Mouse (Mus musculus) layer of hippocampus, adult 11-12 months (tissue): Measurements from ENCODE around the gene Ddr2.

Experiments used
- DNase-seq: peaks from one replicate; pipeline ENCODE4 v3.0.0; 2022; ENCODE audit warnings: low spot score

Ddr2 gene

GRCm38 (mm10) chr1:169948280-169948679 lies 162.3 kb downstream of the Ddr2 start:
- DNase-seq, result no peak

GRCm38 (mm10) chr1:169947654-169948053 lies 162.9 kb downstream of the Ddr2 start:
- DNase-seq, result no peak

- DNase-seq, result no peak
Measured at GRCm38 (mm10) chr1:169946004-169946403, 164.6 kb downstream of the Ddr2 start.

GRCm38 (mm10) chr1:169939345-169939744 lies 171.2 kb downstream of the Ddr2 start:
- DNase-seq, result peak; percentile 67

- peak; percentile 63 for DNase-seq
Measured at GRCm38 (mm10) chr1:169934005-169934725, 176.4 kb downstream of the Ddr2 start.

GRCm38 (mm10) chr1:169932122-169932746 lies 178.3 kb downstream of the Ddr2 start:
- no peak for DNase-seq

GRCm38 (mm10) chr1:169931698-169932097 lies 178.9 kb downstream of the Ddr2 start:
- DNase-seq, result no peak

GRCm38 (mm10) chr1:169928454-169928971 lies 182.0 kb downstream of the Ddr2 start, which contains the start of gene Ccdc190:
Gene Ccdc190, plus strand, starts transcription at chr1:169928648.
- DNase-seq, result peak; percentile 37

- DNase-seq, result no peak
Measured at GRCm38 (mm10) chr1:169927753-169928369, 182.7 kb downstream of the Ddr2 start.

GRCm38 (mm10) chr1:169924567-169924966 lies 186.0 kb downstream of the Ddr2 start:
- DNase-seq, result no peak
